Mouse (Mus musculus) embryo, embryonic 11 days (tissue): ENCODE results near the gene Ogdh.
"Not testable (repeated sequence)": the region's sequence is repeated elsewhere in the genome, so short reads cannot be mapped to it uniquely, and the experiment has no call there.

Experiments
- DNase-seq: peaks from one replicate; pipeline ENCODE4 v3.0.0-alpha.2; 2015

Ogdh gene

GRCm38 (mm10) chr11:6291401-6292115 is at the start of gene Ogdh:
Gene Ogdh, plus strand, starts transcription at chr11:6291633.
- DNase-seq: peak; percentile 100

DNA sequence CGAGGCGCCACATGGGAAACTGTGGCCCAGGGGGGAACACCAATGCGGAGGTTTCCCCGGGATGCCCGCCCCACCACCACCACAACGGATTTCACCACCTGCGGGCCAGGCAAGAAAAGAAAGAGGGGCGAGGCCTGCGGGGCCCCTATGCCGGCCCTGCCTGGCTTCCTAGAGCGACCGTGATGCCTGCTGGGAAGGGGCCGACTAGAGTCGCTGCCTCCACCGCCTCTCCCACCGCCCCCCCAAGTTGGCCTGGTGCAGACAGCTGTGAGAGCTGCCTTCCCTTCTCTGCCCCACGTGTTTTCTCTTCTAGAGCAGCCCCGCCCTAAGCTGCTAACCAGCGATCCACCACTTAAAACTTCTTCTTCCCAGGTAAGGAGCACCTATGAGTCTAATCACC is 46.7 kb upstream of the Ogdh start:
- DNase-seq: no peak

DNA sequence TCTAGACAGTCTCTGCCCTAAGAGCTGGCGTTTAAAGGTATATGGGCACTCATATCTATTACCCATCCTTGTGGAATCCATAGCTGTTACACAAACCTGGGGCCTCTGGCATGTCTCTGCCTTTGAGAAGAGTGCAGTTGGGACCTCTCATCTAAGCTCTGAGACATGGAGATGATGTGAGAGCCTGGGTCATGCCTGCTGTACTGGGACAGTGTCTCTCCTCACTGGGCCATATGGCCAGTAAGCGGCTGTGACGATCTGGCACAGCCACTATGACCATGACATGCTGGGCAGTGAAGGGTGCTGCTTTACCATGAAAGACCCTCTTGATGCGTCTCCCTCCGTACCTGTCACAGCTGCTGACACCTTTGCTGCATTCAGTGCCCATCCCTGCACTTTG is 39.2 kb upstream of the Ogdh start:
- no peak for DNase-seq

DNA sequence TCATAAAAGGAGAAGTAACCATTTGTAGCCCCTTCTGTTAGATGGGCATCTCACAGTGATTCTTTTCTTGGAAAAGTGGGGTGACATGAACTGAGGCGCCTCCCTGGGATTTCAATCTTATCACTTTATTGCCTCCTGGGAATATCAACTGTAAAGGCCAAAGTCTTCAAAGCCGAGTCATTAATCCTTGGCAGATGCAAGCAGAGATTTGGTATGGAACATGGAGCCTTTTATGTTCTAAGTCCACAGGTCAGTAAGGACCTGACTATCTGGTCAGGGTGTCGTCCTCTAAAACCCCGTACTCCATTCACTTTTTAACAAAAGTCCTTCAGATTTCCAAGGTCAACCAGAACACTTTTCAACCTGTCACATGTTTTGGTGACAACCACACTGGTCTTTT is 38.6 kb upstream of the Ogdh start:
- DNase-seq: no peak

- DNase-seq: not testable (repeated sequence)
Observed at GRCm38 (mm10) chr11:6254602-6255001, 36.8 kb upstream of the Ogdh start.

- no peak for DNase-seq
Observed at GRCm38 (mm10) chr11:6256490-6257072, 34.9 kb upstream of the Ogdh start.

DNA sequence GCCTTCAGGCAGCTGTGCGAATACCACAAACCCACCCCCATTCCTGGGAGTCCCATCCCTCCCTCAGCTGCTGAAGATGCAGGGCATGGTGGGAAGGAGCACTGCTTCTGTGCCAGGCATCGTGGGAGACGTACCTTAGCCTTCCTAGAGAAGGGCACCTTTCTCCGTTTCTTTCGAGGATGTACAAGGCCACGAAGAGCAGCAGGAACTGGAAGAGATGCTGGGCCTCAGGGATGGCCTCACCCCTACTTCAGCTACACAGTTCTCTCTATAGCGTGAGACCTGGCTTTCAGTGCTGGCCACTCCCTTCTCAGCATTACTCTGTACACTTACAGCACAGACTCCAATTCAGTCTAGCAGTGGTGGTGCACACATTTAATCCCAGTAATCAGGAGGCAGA is 32.0 kb upstream of the Ogdh start:
- DNase-seq: no peak

DNA sequence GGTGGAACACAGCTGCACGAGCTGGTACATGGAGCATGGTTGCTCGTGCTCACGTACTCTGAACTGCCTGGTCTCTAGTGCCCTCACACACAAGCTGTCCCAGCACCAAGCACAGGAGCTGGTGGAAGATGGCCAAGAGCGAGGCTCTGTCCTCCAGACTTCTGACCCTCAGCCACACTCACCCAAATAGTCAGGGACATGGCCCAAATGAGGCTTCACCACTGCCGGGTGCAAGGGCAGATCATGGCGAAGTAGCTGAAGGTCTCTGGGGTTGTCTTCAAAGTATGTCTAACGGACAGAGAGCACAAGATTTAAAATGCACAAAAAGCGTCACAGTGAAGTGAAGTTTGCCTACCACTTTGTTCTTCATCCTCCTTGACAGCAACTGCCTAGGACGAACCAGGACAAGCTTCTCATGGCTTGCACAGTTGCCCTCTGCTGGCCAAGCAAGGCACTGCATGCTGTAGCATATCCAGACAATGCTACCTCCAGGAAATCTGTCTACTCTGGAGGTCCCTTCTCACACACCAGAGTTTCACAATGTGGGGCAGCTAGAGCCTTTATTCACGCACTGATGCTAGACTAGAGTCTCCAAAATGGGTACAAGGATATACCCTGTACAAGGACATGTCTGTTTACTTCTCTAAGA is 29.9 kb upstream of the Ogdh start:
- DNase-seq: peak; percentile 87

DNA sequence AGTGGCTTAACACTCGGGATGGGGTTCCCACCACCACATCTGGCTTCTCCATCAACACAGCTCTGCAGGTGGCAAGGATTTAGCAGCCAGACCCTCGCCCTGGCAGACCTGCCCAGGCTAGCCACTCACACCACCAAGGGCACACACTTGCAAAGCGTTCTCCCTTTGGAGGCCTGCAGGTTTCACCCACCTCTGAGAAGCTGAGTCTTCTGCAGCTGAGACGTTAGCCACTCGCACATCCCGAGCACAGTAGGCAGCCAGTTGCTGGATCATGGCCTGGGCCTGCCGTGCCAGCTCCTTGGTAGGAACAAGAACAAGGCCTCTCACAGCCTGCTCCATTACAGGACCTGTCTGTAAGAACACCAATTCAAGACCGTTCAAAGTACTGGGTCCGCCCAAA is 24.8 kb upstream of the Ogdh start:
- DNase-seq: no peak

GRCm38 (mm10) chr11:6267320-6268254 is 23.8 kb upstream of the Ogdh start, which contains the start of gene Ddx56:
Gene Ddx56, minus strand, starts transcription at chr11:6267772.
- DNase-seq: peak; percentile 96

DNA sequence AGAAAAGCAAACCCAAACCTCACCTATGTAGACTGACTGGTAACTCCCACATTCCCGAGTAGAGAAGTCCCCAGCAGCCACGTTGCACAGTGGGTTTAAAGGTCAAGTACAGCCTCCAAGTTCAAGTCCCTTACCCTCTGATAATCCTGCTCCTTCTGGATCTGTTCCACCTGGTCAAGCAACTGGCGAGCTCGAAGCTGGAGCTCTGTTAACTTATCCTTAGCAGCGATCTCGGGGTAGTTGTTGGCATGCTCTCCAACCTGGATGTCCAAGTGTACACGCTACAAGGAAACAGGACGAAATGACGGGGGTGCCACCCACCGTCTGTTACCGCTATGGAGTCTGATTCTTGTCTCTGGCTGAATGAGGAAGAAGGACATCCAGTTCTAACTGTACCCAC is 17.8 kb upstream of the Ogdh start:
- no peak for DNase-seq

DNA sequence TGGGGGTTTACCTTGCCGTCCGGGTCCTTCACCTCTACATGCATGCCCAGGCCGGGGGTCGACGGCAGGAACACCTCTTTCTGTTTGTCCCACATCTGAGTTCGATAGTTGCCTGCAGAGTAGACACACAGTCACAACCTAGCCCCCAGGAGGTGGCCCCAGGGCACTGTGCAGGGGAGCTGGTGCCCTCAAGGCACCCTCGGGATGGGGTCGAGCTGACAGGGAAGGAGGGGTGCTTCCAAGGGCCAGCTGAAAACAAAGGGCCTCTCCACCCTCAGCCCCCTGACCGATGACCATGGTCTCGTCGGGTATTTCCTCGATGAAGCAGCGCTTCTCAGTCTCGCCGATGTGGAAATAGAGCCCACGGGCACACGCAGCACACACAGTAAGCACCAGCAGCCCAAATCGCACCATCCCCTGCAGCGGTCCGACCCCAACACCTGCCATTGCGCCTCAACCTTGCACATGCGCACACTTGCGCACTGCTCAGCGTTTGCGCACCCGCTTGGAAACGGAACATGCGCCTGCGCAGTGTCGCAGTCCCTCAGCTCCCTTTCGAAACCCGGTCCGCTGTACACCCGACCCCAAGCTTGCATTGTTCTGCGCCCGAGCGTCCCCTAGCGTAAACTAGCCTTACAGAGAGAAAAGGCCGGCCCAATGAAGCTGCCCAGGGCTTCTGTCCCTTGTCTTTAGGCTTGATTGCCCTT is 16.9 kb upstream of the Ogdh start, which contains the start of gene Tmed4:
Gene Tmed4 (minus strand): TSS at position 484 of the 707 bp plus-strand sequence.
- peak; percentile 99 for DNase-seq

- DNase-seq: no peak
Observed at GRCm38 (mm10) chr11:6275094-6275484, 16.3 kb upstream of the Ogdh start.

- no peak for DNase-seq
Observed at GRCm38 (mm10) chr11:6276466-6276865, 15.0 kb upstream of the Ogdh start.

DNA sequence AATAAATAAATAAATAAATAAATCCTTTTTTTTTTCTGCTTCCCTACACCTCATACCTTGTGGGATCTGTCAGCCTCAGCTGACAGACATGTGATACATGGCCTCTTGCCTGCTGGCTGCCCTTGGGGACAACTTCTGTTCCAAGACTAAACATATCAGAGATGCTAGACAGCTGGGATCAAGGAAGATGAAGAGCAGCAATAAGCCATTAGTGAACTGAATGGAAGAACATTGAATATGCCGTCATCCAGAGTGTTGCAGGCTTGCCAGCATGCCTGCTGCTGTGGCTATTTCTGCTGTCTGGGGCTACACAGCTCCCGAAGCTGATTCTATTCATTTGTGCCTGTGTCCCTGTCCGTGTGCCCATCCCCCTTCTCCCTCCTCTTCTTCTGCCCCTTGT is 8.5 kb upstream of the Ogdh start:
- no peak for DNase-seq

- DNase-seq: no peak
Observed at GRCm38 (mm10) chr11:6290138-6290537, 1.3 kb upstream of the Ogdh start.

- peak; percentile 12 for DNase-seq
Observed at GRCm38 (mm10) chr11:6290883-6291282, 550 bp upstream of the Ogdh start.

DNA sequence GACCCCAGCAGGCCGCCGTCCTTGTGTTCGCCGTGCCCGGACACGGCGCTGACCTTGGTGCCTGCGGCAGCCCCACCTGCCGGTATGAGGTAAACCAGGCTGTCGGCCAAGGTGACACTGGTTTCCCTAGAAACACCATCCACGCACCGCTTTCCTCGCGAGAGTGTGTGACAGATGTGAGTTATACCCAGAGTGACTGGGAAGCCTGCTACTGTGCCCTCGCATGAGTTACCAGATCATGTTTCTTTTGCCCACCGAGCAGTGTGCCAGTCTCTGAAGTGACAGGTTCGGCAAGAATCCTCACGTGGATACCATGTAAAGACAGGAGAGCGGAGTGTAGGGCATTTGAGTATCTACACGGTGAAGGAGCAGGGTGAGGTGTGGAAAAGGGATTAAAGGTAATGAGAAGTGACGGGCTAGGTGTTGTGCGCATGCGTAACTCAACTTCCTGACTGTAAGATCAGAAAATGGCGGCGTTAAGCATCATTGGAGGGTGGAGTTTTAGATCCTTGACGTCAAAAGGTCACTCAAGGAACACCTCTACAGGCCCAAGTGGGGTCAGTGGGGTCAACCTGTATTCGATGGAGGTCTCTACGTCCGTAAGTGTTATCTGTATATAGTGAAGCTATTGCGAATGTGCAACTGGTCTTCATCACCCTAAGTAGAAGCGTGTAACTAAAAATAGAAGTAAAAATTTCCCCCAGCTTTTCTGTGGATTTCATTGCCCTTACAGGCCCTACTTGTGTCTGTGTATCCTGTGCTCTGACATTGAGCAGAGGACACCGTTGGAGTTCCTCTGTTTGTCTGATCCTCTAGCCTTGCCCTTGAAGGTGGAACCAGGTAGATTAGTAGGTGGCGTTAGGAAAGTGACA is 919 bp downstream of the Ogdh start:
- DNase-seq: peak; percentile 84

GRCm38 (mm10) chr11:6292988-6293349 is 1.5 kb downstream of the Ogdh start:
- no peak for DNase-seq

GRCm38 (mm10) chr11:6293601-6294000 is 2.2 kb downstream of the Ogdh start:
- DNase-seq: no peak

- no peak for DNase-seq
Observed at GRCm38 (mm10) chr11:6294632-6295031, 3.2 kb downstream of the Ogdh start.
